Comparison of ENCODE assay signal across 23 mouse cellular contexts in genomic region chr7:127309951-127310350, GRCm38 (mm10). TPM values are rescaled to one million over a fixed set of nuclear protein-coding genes. Genes with fewer than 3 reads are reported as not detected.
DNase-seq lines count a peak whose midpoint lies in the region; ATAC-seq and TF ChIP-seq lines count a peak whose summit lies in the region.
"Had no signal": no experiment of that assay in that cellular context is flagged by ENCODE, and none has a peak within 500 bp of the region (broad histone marks: within the 10 kb centered on the region; RNA-seq: fewer than 3 reads in every experiment).

No protein-coding gene starts in this region.

- intact Hi-C loops in heart, postnatal 36 days (cut with DNase I): loop anchor here (1.0 to 5.0 kb wide), 2 partner anchors 97 to 188 kb away; partner anchors contain the start of gene Zfp764
- intact Hi-C loops in left cerebral cortex, postnatal 14 days (cut with DNase I): no loop called here

- WGBS in heart, embryonic 10.5 days: 65% methylated on average over 12 of the region's 12 CpGs
- 61% methylated on average over 12 of the region's 12 CpGs for WGBS in embryonic facial prominence, embryonic 13.5 days
- WGBS in forebrain, embryonic 12.5 days: 74% methylated on average over 12 of the region's 12 CpGs

- 0 out of 2 replicates have a peak overlapping the region, but pooled peaks have one; percentile 14 for H3K9ac ChIP-seq in ES-Bruce4 (ENCODE audit: low read depth, poor library complexity, severe bottlenecking)
- H3K9ac ChIP-seq in embryonic facial prominence, embryonic 13.5 days: 0 out of 2 replicates have a peak overlapping the region, but pooled peaks have one; percentile 27
- H3K9ac ChIP-seq in forebrain, embryonic 12.5 days: no peak overlapping the region
- H3K9ac ChIP-seq: embryonic facial prominence, embryonic 15.5 days; forebrain, embryonic 15.5 days; heart, embryonic 12.5 days; hindbrain, embryonic 12.5 days had no signal

- H3K36me3 ChIP-seq in heart, embryonic 10.5 days: no peaks in the 10 kb centered on the region
- H3K36me3 ChIP-seq in ES-Bruce4 (ENCODE audit: control insufficient read depth, insufficient read depth, low read length, poor library complexity, severe bottlenecking): no peaks in the 10 kb centered on the region
- H3K36me3 ChIP-seq in embryonic facial prominence, embryonic 13.5 days: no peaks in the 10 kb centered on the region
- H3K36me3 ChIP-seq in forebrain, embryonic 12.5 days (replicated peaks): no peaks in the 10 kb centered on the region
- H3K36me3 ChIP-seq: embryonic facial prominence, embryonic 15.5 days; forebrain, embryonic 10.5 days; forebrain, embryonic 15.5 days; heart, embryonic 12.5 days; hindbrain, embryonic 12.5 days had no signal

- no peak for TF ChIP-seq POLR2A in ES-Bruce4 (IDR thresholded peaks at IDR 0.05; ENCODE audit: insufficient read depth, low read length)

- TF ChIP-seq CTCF in ES-Bruce4 (IDR thresholded peaks at IDR 0.05; ENCODE audit: low read depth, low read length): no peak

- TF ChIP-seq EP300 in ES-Bruce4 (IDR thresholded peaks at IDR 0.05; ENCODE audit: insufficient read depth, low read depth, low read length): no peak

- H3K4me3 ChIP-seq in heart, embryonic 10.5 days: no peak overlapping the region
- no peak overlapping the region for H3K4me3 ChIP-seq in ES-Bruce4 (ENCODE audit: low read depth, low read length)
- no peak overlapping the region for H3K4me3 ChIP-seq in embryonic facial prominence, embryonic 13.5 days
- no peak overlapping the region for H3K4me3 ChIP-seq in forebrain, embryonic 12.5 days (replicated peaks)
- H3K4me3 ChIP-seq: embryonic facial prominence, embryonic 15.5 days; erythroblast, embryonic 14.5 days; forebrain, embryonic 10.5 days; forebrain, embryonic 15.5 days; heart, adult 2 months; heart, embryonic 12.5 days; hindbrain, embryonic 12.5 days had no signal

- peaks cover 7% of the 10 kb centered on the region; the same call in 1 of the 2 replicates for H3K4me1 ChIP-seq in heart, embryonic 10.5 days
- no peaks in the 10 kb centered on the region for H3K4me1 ChIP-seq in ES-Bruce4 (ENCODE audit: control insufficient read depth, insufficient read depth, low read length)
- no peaks in the 10 kb centered on the region for H3K4me1 ChIP-seq in embryonic facial prominence, embryonic 13.5 days
- no peaks in the 10 kb centered on the region for H3K4me1 ChIP-seq in forebrain, embryonic 12.5 days
- H3K4me1 ChIP-seq: embryonic facial prominence, embryonic 15.5 days; forebrain, embryonic 10.5 days; forebrain, embryonic 15.5 days; hindbrain, embryonic 12.5 days had no signal

- DNase-seq in heart, embryonic 10.5 days (ENCODE audit: low spot score): no peak
- DNase-seq in heart, postnatal 36 days: no peak
- peak; percentile 69 for DNase-seq in R1 (ENCODE audit: low read depth, low spot score)
- DNase-seq in left cerebral cortex, postnatal 14 days (ENCODE audit: low spot score in 2 of 2): no peak
- DNase-seq in ovary, postnatal 14 days (ENCODE audit: low spot score): no peak
- DNase-seq: adrenal gland, adult 8-10 months; cerebellum, adult 11-12 months; cerebellum, adult 9-10 months; cerebellum, postnatal 36 days; gastrocnemius, postnatal 10 days; heart, adult 2 months; kidney, adult 18-20 months had no signal

- no peaks in the 10 kb centered on the region for H3K9me3 ChIP-seq in heart, embryonic 10.5 days
- no peaks in the 10 kb centered on the region for H3K9me3 ChIP-seq in ES-Bruce4 (replicated peaks; ENCODE audit: control insufficient read depth, insufficient read depth, low read length, poor library complexity, severe bottlenecking)
- H3K9me3 ChIP-seq in embryonic facial prominence, embryonic 13.5 days: no peaks in the 10 kb centered on the region
- H3K9me3 ChIP-seq in forebrain, embryonic 12.5 days: no peaks in the 10 kb centered on the region
- H3K9me3 ChIP-seq: embryonic facial prominence, embryonic 15.5 days; forebrain, embryonic 10.5 days; forebrain, embryonic 15.5 days; heart, embryonic 12.5 days; hindbrain, embryonic 12.5 days had no signal

- H3K27me3 ChIP-seq in heart, embryonic 10.5 days (ENCODE audit: insufficient read depth, poor library complexity, severe bottlenecking): no peaks in the 10 kb centered on the region
- no peaks in the 10 kb centered on the region for H3K27me3 ChIP-seq in ES-Bruce4 (ENCODE audit: control insufficient read depth, insufficient read depth, low read length, poor library complexity, severe bottlenecking)
- H3K27me3 ChIP-seq in embryonic facial prominence, embryonic 13.5 days: no peaks in the 10 kb centered on the region
- no peaks in the 10 kb centered on the region for H3K27me3 ChIP-seq in forebrain, embryonic 12.5 days
- H3K27me3 ChIP-seq: embryonic facial prominence, embryonic 15.5 days; forebrain, embryonic 15.5 days; hindbrain, embryonic 12.5 days; Patski had no signal

- ATAC-seq in embryonic facial prominence, embryonic 13.5 days (ENCODE audit: insufficient number of reproducible peaks, insufficient read depth, low FRiP score, low TSS enrichment, low read depth): no peak
- ATAC-seq in forebrain, embryonic 12.5 days (ENCODE audit: low FRiP score): no peak
- ATAC-seq: forebrain, embryonic 15.5 days; hindbrain, postnatal 0 days; Patski had no signal

- H3K27ac ChIP-seq in heart, embryonic 10.5 days: 0 out of 2 replicates have a peak overlapping the region, but pooled peaks have one; percentile 17
- H3K27ac ChIP-seq in ES-Bruce4 (ENCODE audit: insufficient read depth, low read length): no peak overlapping the region
- H3K27ac ChIP-seq in embryonic facial prominence, embryonic 13.5 days: no peak overlapping the region
- H3K27ac ChIP-seq in forebrain, embryonic 12.5 days: no peak overlapping the region
- H3K27ac ChIP-seq: embryonic facial prominence, embryonic 15.5 days; forebrain, embryonic 10.5 days; forebrain, embryonic 15.5 days; heart, adult 2 months; hindbrain, embryonic 12.5 days; hindbrain, postnatal 0 days had no signal

- H3K4me2 ChIP-seq in embryonic facial prominence, embryonic 13.5 days: no peak overlapping the region
- H3K4me2 ChIP-seq in forebrain, embryonic 12.5 days: no peak overlapping the region
- H3K4me2 ChIP-seq: embryonic facial prominence, embryonic 15.5 days; forebrain, embryonic 15.5 days; heart, embryonic 12.5 days; hindbrain, embryonic 12.5 days had no signal

RNA-seq across cellular contexts. Expression of gene Itgal, which starts 13.9 kb away (rescaled TPM):
- 0.72 and 0.92 TPM in 2 replicates for polyA plus RNA-seq in heart, embryonic 10.5 days (2016; fragmentation: Nextera tagmentation; extraction: Ambion mirVana)
- 1 to 10 TPM; 1.2 to 1.5 TPM for total RNA-seq in heart, postnatal 36 days (2021)
- 0.55 and 0.81 TPM in 2 replicates for polyA plus RNA-seq in ES-Bruce4 (2011; ENCODE audit: insufficient read depth, insufficient read length, low read depth, missing spikeins)
- 0.52 and 1.1 TPM in 2 replicates for polyA plus RNA-seq in embryonic facial prominence, embryonic 13.5 days (2015; fragmentation: Nextera tagmentation; extraction: Ambion mirVana)
- polyA plus RNA-seq in forebrain, embryonic 12.5 days (2016; fragmentation: Nextera tagmentation; extraction: Ambion mirVana): 0.26 and 0.47 TPM in 2 replicates
- total RNA-seq in left cerebral cortex, postnatal 14 days (2021): under 1 TPM; 0.59 to 0.72 TPM
- total RNA-seq: hindbrain, postnatal 0 days had no signal

RNA-seq across cellular contexts. Expression of gene Zfp768, which starts 35.4 kb away (rescaled TPM):
- 18.7 and 19.0 TPM in 2 replicates for polyA plus RNA-seq in heart, embryonic 10.5 days (2016; fragmentation: Nextera tagmentation; extraction: Ambion mirVana)
- total RNA-seq in heart, postnatal 36 days (2021): 10 to 100 TPM; 34.8 to 35.5 TPM
- polyA plus RNA-seq in ES-Bruce4 (2011; ENCODE audit: insufficient read depth, insufficient read length, low read depth, missing spikeins): 7.0 and 7.8 TPM in 2 replicates
- 16.1 and 18.1 TPM in 2 replicates for polyA plus RNA-seq in embryonic facial prominence, embryonic 13.5 days (2015; fragmentation: Nextera tagmentation; extraction: Ambion mirVana)
- 16.3 and 18.4 TPM in 2 replicates for polyA plus RNA-seq in forebrain, embryonic 12.5 days (2016; fragmentation: Nextera tagmentation; extraction: Ambion mirVana)
- 10 to 100 TPM; 10.9 to 13.0 TPM for total RNA-seq in left cerebral cortex, postnatal 14 days (2021)

RNA-seq across cellular contexts. Expression of gene Sephs2, which starts 36.1 kb away (rescaled TPM):
- polyA plus RNA-seq in heart, embryonic 10.5 days (2016; fragmentation: Nextera tagmentation; extraction: Ambion mirVana): 79.9 and 88.3 TPM in 2 replicates
- 10 to 100 TPM; 26.7 to 31.4 TPM for total RNA-seq in heart, postnatal 36 days (2021)
- polyA plus RNA-seq in ES-Bruce4 (2011; ENCODE audit: insufficient read depth, insufficient read length, low read depth, missing spikeins): 77.5 and 80.3 TPM in 2 replicates
- 63.4 and 64.1 TPM in 2 replicates for polyA plus RNA-seq in embryonic facial prominence, embryonic 13.5 days (2015; fragmentation: Nextera tagmentation; extraction: Ambion mirVana)
- polyA plus RNA-seq in forebrain, embryonic 12.5 days (2016; fragmentation: Nextera tagmentation; extraction: Ambion mirVana): 73.7 and 81.6 TPM in 2 replicates
- total RNA-seq in left cerebral cortex, postnatal 14 days (2021): 10 to 100 TPM; 45.9 to 50.3 TPM

RNA-seq across cellular contexts. Expression of gene Dctpp1, which starts 49.4 kb away (rescaled TPM):
- 222 and 262 TPM in 2 replicates for polyA plus RNA-seq in heart, embryonic 10.5 days (2016; fragmentation: Nextera tagmentation; extraction: Ambion mirVana)
- 10 to 100 TPM; 40.7 to 45.0 TPM for total RNA-seq in heart, postnatal 36 days (2021)
- polyA plus RNA-seq in ES-Bruce4 (2011; ENCODE audit: insufficient read depth, insufficient read length, low read depth, missing spikeins): 133 and 135 TPM in 2 replicates
- 156 and 206 TPM in 2 replicates for polyA plus RNA-seq in embryonic facial prominence, embryonic 13.5 days (2015; fragmentation: Nextera tagmentation; extraction: Ambion mirVana)
- polyA plus RNA-seq in forebrain, embryonic 12.5 days (2016; fragmentation: Nextera tagmentation; extraction: Ambion mirVana): 208 and 224 TPM in 2 replicates
- total RNA-seq in left cerebral cortex, postnatal 14 days (2021): 10 to 100 TPM; 32.1 to 38.3 TPM
